8 mouse cellular contexts compared by ENCODE assay signal in genomic region chr2:26483230-26483869, GRCm38 (mm10). TPM values are rescaled to one million over a fixed set of nuclear protein-coding genes. Genes with fewer than 3 reads are reported as not detected.
DNase-seq lines count a peak whose midpoint lies in the region; ATAC-seq lines count a peak whose summit lies in the region.

No protein-coding gene starts in this region.

- DNase-seq in B cell, adult 2 months = peak; percentile 62 to 73
- DNase-seq in MEL-GATA-1-ER (ENCODE audit: extremely low read depth, low read depth) = peak; percentile 57
- no peak for DNase-seq in hindbrain, embryonic 14.5 days (ENCODE audit: low spot score)
- DNase-seq in ovary, adult 18-20 months (ENCODE audit: low spot score) = no peak
- no peak for DNase-seq in adrenal gland, adult 2 months
- DNase-seq in cerebellum, postnatal 25 days = no peak
- no peak for DNase-seq in layer of hippocampus, postnatal 10 days (ENCODE audit: low spot score in 2 of 2)

- no peak overlapping the region for H3K4me2 ChIP-seq in hindbrain, embryonic 14.5 days (replicated peaks)
- no peak overlapping the region for H3K4me2 ChIP-seq in midbrain, embryonic 12.5 days (replicated peaks)

- H3K36me3 ChIP-seq in hindbrain, embryonic 14.5 days (replicated peaks; ENCODE audit: control insufficient read depth, insufficient read depth) = peaks cover 27% of the 10 kb centered on the region
- peaks cover 68% of the 10 kb centered on the region for H3K36me3 ChIP-seq in midbrain, embryonic 12.5 days

- ATAC-seq in hindbrain, embryonic 14.5 days (ENCODE audit: low FRiP score) = no peak
- no peak for ATAC-seq in midbrain, embryonic 12.5 days (ENCODE audit: low FRiP score, low read depth)

- WGBS in hindbrain, embryonic 14.5 days = 55% methylated on average over 13 of the region's 13 CpGs
- WGBS in midbrain, embryonic 12.5 days = 71% methylated on average over 13 of the region's 13 CpGs

- H3K27ac ChIP-seq in hindbrain, embryonic 14.5 days = peak overlapping the region; percentile 38; the same call in 1 of the 2 replicates
- peak overlapping the region; percentile 63 for H3K27ac ChIP-seq in midbrain, embryonic 12.5 days (replicated peaks)

- no peaks in the 10 kb centered on the region for H3K27me3 ChIP-seq in hindbrain, embryonic 14.5 days (ENCODE audit: control insufficient read depth, insufficient read depth, low read length)
- no peaks in the 10 kb centered on the region for H3K27me3 ChIP-seq in midbrain, embryonic 12.5 days

- peaks cover 78% of the 10 kb centered on the region for H3K4me1 ChIP-seq in hindbrain, embryonic 14.5 days (replicated peaks; ENCODE audit: control insufficient read depth, insufficient read depth, low read length)
- peaks cover 78% of the 10 kb centered on the region for H3K4me1 ChIP-seq in midbrain, embryonic 12.5 days

- H3K9ac ChIP-seq in hindbrain, embryonic 14.5 days = no peak overlapping the region; the same call in 1 of the 2 replicates
- no peak overlapping the region for H3K9ac ChIP-seq in midbrain, embryonic 12.5 days (replicated peaks)

- H3K9me3 ChIP-seq in hindbrain, embryonic 14.5 days (ENCODE audit: control insufficient read depth, low read length) = no peaks in the 10 kb centered on the region
- H3K9me3 ChIP-seq in midbrain, embryonic 12.5 days = no peaks in the 10 kb centered on the region

- no peak overlapping the region for H3K4me3 ChIP-seq in hindbrain, embryonic 14.5 days (replicated peaks; ENCODE audit: low read length)
- H3K4me3 ChIP-seq in midbrain, embryonic 12.5 days = no peak overlapping the region

RNA-seq across cellular contexts. Expression of gene Notch1, which starts 33.1 kb away (rescaled TPM):
- polyA plus RNA-seq in hindbrain, embryonic 14.5 days (2014; fragmentation: Nextera tagmentation; extraction: Ambion mirVana) = 23.3 and 25.6 TPM in 2 replicates
- 53.5 and 56.2 TPM in 2 replicates for polyA plus RNA-seq in midbrain, embryonic 12.5 days (2016; fragmentation: Nextera tagmentation; extraction: Ambion mirVana)
- total RNA-seq in adrenal gland, adult 2 months (2021) = 10 to 100 TPM; 17.6 to 21.1 TPM
- polyA plus RNA-seq in adrenal gland, adult 2 months (2012; rRNA removed) = 37.1 and 49.2 TPM in 2 replicates
- total RNA-seq in layer of hippocampus, postnatal 10 days (2021) = 10 to 100 TPM; 43.9 to 46.7 TPM

RNA-seq across cellular contexts. Expression of gene Sec16a, which starts 38.3 kb away (rescaled TPM):
- 29.1 and 30.0 TPM in 2 replicates for polyA plus RNA-seq in hindbrain, embryonic 14.5 days (2014; fragmentation: Nextera tagmentation; extraction: Ambion mirVana)
- 29.3 and 33.3 TPM in 2 replicates for polyA plus RNA-seq in midbrain, embryonic 12.5 days (2016; fragmentation: Nextera tagmentation; extraction: Ambion mirVana)
- total RNA-seq in adrenal gland, adult 2 months (2021) = 10 to 100 TPM; 46.4 to 70.8 TPM
- 70.1 and 84.9 TPM in 2 replicates for polyA plus RNA-seq in adrenal gland, adult 2 months (2012; rRNA removed)
- 10 to 100 TPM; 43.9 to 46.1 TPM for total RNA-seq in layer of hippocampus, postnatal 10 days (2021)

Comparison
In these comparisons a context has a peak if more than half of its experiments do, and no peak if none do; other contexts are left out.
1. DNase-seq: peak in B cell, adult 2 months (2 of 2) and MEL-GATA-1-ER (single experiment); none in hindbrain, embryonic 14.5 days (single experiment), ovary, adult 18-20 months (single experiment), adrenal gland, adult 2 months (single experiment), cerebellum, postnatal 25 days (0 of 2) and layer of hippocampus, postnatal 10 days (0 of 2).